Mouse (Mus musculus) kidney, postnatal 25 days (tissue): Measurements from ENCODE around the gene Spaca6.
"Not testable (repeated sequence)": the region's sequence is repeated elsewhere in the genome, so short reads cannot be mapped to it uniquely, and the experiment has no call there.

Experiments used
- DNase-seq, 2 experiments: peaks; one replicate each; pipeline ENCODE4 v3.0.0; 2021; ENCODE audit warnings: mixed read lengths in 2 of 2

Gene Spaca6

DNA sequence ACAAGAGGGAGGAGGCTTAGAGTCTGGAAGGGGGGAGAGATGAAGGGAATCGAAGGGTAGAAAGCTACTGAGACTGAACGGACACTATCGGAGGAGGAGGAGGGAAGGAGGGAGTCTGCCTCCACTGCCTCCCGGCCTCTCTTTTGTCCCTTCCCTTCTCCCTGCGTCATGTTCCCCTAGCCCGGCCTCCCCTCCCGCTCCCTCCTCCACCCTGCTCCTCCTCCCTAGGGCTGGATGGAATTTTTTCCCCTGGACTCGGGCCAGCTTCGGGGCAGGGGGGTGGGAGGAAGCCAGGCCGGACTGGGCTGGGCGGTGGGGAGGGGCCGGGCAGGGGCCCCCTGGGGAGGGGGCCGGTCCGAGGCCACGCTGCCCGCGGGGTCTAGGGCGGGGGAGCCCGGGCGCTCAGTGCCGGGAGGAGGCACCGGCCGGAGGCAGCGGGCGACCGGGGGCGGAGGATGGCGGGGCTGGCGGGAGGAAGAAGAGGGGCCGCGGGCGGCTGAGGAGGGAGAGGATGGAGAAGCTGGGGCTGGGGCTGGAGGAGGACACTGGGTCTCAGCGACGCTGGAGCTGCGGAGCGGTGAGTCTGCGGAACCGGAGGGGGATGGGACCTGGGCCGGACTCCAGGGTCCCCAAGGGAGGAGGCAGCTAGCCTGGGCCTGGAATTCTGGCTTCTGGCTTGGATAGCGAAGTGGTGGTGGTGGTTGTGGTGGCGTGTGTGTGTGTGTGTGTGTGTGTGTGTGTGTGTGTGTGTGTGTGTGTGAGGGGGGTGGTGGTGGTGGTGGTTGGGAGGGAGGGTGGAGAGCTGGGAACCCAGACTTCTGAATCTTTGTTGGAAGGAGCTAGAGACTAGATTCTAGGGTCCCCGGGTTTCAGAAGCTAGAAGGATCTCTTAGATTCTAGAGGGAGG is at the start of gene Spaca6:
Spaca6 (plus strand) TSS at position 408 of the 907 bp plus-strand sequence.
- DNase-seq = peak; percentile 95 to 97

DNA sequence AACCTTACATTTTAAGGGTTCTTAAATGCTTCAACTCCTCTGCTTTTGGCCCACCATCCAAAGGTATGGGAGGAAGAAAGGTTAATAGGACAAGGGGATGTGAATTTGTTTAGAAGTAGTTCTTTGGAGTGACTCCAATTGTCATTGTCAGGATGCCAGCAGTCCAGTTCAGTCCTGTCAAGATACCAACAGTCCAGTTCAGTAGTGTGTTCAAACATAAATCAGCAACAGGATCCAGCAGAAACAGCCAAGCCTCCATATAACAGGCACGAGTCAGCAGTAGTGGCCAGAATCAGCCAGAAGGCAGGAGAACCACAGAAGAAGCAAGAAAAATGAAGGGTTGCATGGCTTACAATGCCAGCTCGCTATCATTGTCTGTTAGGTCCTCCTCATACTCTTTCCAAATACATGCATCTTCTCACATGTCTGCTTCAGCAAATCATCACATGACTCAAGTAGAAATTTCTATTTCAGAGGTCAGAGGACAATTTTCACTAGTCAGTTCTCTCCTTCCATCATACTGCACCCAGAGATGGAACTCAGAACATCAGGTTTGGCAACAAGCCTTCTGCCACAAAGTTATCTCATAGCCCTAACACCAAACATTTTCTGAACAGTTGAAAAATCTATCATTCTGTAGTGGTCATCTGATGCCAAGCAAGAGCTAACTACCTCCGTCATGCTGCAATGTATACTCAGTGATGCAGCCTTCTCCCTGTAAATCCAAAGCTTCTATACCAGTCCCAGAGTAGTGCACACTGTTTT is 35.9 kb upstream of the Spaca6 start:
- no peak for DNase-seq

DNA sequence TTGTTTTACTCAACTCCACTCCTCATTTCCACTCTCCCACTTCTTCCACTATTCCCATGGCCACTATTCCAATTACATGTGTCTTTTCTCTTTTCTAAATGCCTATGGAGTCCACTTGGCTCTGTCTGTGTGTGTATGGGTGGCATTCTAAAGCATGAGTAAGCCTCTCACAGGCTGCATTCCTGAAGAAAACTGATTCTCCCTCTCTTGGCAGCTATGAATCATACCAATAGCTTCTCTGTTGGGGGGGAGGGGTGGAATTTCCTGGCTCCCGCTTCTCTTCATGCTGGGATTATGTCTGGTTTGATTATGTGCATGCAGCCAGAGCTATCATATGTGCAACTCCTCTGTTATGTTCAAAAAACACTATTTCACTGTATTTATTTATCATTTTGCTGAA is 34.4 kb upstream of the Spaca6 start:
- DNase-seq = peak in 1 of 2 experiments; percentile 2

DNA sequence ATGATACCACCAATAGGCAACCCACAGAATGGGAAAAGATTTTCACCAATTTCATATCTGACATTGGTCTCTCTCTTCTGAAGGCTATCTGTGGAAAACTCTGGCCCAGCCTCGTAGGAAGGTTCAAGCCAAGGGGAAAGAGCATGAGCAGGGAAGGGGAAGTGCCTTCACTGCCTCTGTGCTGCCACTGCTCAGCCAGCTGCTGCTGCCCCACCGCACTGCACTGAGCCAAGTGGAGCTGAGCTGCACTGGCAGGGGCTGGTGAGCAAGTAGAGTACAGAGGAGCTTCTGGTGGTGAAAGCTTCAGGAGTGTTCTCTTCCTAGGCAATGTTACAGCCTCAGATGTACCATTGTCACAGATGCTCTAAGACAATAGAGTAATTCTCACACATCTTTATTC is 31.4 kb upstream of the Spaca6 start:
- DNase-seq = no peak

DNA sequence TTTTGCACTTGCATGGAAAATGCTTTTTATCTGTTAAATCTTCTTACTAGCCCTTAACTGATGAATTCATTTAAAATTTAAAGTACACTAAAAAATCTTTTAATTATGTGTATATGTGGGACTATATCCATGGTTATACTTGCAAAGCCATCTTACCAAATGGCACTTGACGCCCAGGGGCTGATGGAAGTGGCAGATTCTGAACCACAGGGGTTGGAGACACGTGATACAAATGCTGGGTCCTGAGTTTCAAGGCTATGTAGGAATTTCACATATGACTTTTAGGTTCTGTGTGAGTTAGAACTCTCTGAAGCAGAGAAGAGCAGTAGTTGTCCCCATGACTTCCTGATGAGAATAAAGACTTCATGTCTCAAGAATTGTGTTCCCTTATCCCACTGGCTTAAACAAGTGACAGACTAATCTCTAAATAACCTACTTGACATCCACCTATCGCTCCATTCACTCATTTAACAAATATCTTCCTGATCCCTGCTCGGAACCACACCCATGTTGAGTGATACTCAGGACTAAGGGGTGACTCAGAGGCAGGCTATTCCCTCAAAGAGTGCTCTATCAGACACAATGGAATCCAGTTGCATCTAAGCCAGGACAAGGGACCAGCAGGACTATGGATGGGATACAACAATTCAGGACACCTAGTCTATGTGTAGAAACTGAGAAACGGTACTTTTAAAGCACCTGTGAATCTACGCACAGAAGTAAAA is 3.2 kb upstream of the Spaca6 start:
- no peak for DNase-seq

DNA sequence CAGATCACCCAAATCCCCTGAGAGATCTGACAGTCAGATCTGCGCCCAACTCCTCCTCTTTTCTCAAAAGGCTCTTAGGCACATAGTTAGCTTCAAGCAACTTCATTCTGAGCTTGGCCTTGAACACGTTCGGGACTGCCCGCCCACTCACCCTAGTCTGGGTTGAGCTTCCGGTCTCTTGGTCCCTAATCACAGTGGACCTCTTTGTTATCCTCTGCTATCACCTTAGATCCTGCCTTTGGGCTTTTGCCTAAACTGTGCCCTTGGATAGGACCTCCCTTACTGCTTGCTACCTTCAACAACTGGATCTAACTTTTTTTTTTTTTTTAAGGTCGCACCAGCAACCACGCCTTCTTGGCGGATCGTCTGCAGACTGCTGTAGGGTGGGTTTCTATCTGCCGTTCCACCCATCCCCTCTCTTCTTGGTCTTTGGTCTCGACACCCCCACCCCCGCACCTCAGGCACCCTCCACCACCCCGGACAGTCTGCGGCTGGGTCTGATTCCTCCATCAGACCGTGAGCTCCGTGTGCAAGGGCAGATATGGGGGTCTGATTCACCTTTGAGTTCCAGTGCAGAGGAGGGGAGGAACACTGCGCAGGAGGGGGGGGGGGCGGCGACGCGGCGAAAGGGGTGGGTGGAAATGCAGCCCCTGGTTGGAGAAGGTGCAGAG is 902 bp upstream of the Spaca6 start:
- DNase-seq = peak; percentile 49 to 66

DNA sequence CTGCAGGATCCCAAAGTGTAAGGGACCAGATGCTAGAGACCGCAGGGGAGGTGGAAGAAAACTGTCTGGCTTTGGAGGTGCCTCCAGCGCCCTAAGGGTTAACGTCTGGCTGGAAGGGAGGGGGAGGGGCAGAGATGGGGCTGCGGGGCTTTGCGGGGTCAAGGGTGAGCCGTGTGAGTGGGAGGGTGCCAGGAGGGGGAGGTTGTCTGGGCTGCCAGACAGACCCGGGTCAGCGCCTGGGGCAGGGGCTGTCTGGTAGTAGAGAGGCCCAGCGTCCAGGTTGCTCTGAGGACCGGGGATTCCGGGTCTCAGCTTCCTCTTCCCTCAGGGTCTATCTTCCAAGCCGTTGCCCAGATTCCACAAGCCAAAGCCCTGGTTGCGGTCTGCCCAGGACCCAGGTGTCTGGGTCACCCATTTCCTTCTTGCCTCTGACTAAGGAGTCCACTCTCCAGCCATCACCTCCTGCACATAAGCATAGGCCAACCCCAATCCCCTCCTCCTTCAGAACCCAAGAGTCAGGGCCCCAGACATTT is 766 bp downstream of the Spaca6 start:
- DNase-seq = peak; percentile 85 to 87

DNA sequence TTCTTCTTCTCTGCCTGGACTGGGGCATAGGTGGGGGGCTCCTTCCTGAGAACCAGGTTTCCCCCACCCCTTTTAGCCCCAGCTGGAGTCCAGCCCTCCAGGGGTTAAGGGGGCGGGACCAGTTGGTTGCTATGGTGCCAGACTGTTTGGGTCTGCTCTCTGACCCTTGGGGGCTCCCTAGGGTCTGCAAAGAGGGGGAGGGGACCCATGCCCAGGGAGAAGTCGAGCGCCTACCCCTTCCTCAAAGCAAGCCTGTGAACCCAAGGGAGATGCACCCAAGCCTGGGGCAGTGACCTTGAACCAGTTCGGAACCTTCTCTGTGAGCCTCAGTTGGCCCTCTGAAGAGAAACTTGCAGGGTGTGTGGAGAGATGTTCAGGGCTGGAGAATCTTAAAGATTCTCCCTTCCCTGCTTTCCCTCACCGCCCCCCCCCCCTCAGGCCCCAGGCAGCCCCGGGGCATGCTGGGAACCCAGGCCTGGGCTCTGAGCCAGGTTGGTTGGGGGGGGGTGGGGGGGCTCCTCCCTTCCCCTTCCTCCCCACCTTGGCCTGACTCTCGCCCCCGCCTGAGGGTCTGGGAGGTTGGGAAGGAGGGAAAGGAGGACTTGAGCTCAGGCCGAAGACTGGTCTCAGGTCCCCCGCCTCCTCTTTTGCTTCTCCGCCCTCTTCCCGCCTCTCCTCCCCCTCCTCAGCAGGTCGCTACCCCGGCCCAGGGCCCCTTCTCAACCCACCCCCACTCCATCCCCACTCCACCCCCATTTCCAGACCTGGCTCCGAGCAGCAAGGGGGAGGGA is 1.4 kb downstream of the Spaca6 start:
- peak; percentile 54 to 72 for DNase-seq

DNA sequence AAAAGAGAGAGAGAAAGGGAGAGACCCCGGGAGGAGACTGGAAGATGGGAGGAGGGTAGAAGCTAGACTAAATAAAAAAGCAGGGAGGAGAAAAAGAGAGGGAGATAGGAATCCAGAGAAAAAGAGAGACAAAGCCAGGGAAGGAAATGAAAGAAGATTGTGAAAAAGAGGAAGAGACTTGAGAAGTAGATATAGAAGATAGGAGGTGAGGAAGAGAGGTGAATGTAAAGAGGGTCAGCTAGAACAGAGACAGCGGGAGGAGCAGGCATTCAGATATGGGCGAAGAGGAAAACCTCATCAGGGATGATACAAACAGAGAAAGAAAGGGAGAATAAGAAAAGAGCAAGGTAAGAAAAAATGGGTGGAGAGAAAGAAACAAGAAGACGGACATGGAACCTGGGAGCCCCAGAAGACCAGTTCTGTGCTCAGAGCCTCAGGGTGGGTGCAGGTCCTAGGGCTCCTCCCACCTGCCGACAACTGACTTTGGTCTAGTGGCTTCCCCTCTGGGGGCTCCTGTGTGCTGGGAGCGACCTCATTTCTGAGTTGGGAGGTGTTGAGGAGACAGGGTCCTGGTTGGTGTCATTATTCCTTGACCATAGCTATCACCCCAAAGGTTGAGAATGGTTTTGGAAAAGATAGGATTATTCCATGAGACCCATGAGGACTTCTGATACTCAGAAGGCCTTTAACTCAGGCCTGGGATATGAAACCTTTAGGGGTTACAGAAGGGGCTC is 2.3 kb downstream of the Spaca6 start:
- no peak for DNase-seq

DNA sequence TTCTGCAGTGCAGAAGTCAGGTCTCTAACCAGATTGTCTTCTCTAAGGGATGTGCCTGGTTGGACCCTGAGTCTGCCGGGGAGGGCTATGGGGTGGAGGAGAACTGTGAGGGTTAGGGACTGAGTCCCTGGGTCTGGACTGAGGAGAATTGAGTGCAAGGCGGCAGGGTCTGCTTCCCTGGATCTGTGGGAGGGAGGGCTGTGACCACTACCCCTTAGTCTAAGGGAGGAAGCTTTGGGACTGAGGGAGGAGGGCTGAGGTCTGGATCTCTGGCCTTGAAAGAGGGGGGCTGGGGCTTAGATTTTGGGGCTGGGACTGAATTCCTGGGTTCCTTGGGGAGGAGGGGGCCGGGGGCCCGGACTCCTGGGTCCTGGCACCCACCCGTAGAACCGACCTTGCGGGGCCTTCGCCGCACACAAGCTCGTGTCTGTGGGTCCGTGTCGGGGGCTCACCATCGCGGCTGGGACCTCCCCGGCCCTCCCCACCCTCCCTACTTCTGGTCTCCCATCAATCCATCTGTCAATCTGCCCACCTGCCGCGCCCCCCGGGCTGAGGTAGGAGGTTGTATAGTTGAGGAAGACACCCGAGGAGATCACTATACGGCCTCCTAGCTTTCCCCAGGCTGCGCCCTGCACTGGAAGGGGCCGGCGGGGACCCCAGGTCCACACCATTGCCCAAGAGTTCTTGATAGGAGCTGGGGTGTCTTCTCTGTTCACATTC is 3.0 kb downstream of the Spaca6 start:
- DNase-seq = no peak

DNA sequence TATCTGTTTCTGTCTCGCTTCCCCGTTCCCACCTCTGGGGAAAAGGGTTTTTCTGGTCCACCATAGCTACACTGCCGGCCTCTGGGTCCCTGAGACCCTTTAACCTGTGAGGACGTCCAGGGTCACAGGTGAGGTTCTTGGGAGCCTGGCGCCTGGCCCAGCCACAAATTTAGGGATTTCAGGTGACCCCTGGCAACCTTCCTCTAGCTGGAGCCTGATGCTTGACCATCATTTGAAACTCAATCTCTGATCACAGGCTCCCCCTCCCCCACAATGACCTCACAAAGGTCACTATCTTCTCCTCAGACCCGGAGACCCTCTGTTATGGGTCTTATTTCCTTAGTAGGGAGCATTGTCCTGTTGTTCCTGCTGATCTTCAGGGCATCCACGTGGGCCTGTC is 3.8 kb downstream of the Spaca6 start:
- peak in 1 of 2 experiments; percentile 38 for DNase-seq

DNA sequence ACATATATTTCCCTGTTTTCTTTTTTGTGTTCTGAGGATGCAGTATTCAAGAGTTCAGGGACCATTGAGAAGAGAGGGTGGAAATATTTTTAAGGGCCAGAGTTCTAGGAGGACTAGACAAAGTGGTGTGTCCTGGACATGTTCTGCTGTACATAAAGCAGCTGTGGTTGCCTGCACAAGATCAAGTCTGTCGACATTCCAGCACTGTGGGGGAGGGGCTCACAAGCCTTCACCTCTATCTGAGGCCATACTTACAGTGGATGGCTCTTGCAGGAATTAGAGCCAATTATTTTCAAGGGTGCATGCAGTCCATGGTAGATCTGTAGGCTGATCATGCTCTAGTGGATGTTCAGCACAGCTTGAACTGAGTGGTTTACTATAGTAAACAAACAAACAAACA is 7.9 kb downstream of the Spaca6 start:
- peak; percentile 67 to 75 for DNase-seq

DNA sequence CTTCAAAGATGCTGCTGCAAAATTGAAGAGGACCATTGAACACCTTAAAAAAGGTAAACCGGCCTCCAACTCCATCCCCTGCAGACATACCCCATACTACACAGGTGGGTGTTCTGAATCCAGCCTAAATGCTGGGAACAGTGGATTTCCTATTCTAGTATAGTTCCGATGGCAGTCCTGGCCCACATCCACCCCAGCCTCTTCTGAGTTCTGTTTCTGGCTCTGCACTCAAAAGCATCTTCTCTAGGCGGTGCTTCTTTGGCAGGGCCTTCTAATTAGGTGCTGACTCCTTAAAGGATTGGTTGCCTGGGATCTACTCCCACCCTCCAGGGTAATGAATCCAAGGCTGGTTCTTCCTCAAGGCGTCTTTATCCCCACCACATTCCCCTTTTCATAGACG is 9.1 kb downstream of the Spaca6 start:
- DNase-seq = no peak

DNA sequence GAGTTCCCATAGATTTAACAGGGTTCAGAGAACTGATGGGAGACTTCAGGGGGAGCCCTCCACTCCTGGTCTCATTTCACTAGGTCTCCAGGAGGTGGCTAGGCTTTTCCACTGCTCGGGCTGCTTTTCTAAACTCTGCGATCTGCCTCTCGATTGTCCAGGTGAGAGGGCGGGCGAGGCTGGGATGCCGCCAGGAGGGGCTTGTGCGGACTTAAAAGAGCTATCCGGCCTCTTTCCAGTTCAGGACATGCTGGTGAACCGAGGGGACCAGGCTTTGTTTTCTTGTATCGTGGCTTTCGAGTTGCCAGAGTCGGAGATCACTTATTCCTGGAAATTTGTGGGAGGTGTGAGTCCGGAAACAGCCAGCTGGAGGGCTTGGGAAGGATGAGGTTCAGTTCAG is 10.5 kb downstream of the Spaca6 start:
- DNase-seq = peak; percentile 21 to 44

DNA sequence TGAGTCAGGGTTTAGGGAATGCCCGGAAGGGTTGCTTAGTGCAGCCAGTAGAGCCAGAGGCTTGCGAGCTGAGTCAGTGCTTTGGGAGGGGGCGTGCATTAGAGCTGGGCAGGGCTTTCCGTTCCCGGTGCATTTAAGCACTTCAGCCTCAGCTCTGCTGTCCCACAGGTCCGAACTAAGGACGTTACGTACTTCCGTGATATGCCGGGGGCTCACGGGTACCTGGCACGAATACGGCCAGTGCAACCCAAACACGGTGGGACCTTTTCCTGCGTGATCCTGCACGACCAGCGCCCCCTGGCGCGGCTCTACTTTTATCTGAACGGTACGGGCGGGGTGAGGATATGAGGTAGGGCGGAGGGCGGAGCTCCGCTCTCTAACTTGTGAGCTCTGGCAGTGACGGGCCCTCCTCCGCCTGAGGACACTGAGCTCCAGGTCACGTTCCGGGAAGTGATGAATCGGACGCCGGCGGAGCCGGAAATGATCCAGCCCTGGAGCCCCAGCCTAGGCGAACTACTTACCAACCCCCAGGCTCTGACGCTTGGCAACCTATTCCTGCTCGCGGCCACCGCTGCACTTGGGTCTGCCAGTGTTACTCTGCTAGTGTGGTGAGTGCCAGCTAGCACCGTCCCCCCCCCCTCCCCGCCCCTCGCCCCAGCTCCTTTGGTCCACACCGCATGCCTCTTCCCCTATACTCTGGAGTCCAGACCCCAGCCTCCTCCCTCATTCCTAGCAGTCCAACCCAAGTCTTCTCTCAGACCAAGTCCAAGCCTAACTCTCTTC is 11.2 kb downstream of the Spaca6 start:
- peak; percentile 99 for DNase-seq

DNA sequence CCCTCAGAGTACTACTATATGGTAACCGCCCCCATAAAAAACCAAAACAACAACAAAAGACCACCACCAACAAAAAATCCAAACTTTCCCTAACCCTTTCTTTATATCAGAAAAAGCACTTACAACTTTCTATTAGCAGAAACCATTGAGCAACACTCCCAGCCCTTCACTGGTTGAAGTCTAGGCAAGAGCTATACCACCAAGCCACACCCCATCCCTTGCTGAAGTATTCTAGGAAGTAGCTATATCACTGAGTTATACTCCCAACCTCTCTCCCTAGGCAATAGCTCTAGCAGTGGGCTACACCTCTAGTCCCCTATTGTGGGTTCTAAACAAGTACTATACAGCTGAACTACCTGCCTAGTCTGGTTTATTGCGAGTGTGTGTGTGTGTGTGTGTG is 12.3 kb downstream of the Spaca6 start:
- DNase-seq = no peak

DNA sequence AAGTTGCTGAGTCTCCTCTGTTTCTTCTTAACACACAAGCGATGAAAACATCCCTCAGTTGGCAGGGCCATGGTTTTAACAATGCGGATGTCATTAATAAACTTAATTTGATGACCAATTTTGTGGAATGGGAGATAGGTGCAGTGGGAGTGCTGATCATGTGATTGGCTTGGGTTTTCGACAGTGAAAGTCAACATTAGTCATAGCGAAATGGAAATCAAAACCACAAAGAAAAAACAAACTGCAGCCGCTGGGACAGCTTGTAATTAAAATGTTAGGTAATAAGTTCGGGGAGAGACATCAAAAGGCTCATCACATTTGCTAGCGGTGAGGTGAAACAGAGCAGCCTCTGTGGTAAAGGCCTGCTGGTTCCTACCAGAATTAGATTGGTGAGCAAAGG is 13.8 kb downstream of the Spaca6 start:
- DNase-seq = no peak

DNA sequence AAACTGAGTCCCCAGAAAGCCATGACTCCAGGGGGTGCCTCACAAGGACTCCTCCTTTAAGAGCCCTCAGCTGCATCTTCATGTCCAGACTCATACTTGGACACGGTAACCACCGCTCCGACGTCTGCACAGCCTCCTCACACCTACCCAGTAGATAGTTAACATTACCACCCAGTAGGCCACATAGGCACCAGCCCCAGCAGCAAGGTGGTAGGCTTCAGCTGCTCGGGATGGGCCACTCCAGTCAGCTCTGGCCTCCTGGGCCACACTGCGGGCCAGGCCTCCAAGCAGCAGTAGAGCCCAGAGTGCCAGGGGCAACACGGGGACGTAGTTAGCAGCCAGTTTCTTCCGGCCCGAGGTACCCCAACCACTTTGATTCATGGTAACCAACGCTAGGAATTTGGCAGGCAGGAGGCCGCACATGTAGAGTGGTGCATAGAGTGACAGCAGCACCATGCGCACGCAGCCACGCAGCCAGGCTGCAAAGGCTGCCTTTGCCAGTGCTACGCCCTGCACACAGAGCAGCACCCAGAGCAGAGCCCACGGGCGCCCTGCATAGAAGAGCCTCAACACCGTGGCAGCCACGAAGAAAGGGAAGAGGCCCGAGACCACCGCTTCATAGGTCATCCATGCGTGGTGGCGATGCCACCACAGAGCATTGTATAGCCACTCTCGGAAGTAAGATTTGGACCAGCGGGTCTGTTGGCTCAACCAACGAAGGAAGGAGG is 16.7 kb downstream of the Spaca6 start:
- peak in 1 of 2 experiments; percentile 29 for DNase-seq

DNA sequence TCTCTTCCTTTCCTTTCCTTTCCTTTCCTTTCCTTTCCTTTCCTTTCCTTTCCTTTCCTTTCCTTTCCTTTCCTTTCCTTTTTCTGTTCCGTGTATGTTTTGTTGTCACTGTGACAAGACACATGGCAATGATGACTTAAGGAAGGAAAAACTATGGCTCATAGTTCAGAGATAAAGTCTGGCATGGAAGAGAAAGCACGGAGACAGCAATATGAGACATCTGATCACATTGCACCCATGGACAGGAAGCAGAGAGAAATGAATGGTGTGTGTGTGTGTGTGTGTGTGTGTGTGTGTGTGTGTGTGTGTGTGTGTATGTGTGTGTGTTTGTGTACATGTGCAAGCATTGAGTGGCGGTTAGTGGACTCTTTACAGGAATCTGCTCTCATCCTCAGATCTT is 17.6 kb downstream of the Spaca6 start:
- not testable (repeated sequence) for DNase-seq
